Mouse (Mus musculus) thymus, adult 2 months (tissue): ENCODE measurements around the gene Kcnq1. TPM values are rescaled to one million over a fixed set of nuclear protein-coding genes. Genes with fewer than 3 reads are reported as not detected.

Source experiments
- DNase-seq: peaks from one replicate; pipeline ENCODE4 v3.0.0; 2021
- H3K27ac ChIP-seq: fragments of 200-500 bp; 2 replicates; pipeline ENCODE4 v1.5.1; 2012; ENCODE audit warnings: low read length, control low read depth; ENCODE audit not compliant: control insufficient read depth, insufficient read depth
- H3K27me3 ChIP-seq: fragments of 200-500 bp; 2 replicates; pipeline ENCODE4 v1.6.1; 2012; ENCODE audit warnings: mild to moderate bottlenecking, low read length, moderate library complexity, mixed read lengths; ENCODE audit not compliant: control insufficient read depth, insufficient read depth
- H3K36me3 ChIP-seq: fragments of 200-500 bp; 2 replicates; pipeline ENCODE4 v1.6.1; 2012; ENCODE audit warnings: mild to moderate bottlenecking, low read length, moderate library complexity; ENCODE audit not compliant: control insufficient read depth, insufficient read depth
- H3K4me1 ChIP-seq: fragments of 200-500 bp; replicated peaks from 2 replicates; pipeline ENCODE4 v1.6.1; 2012; ENCODE audit warnings: low read length; ENCODE audit not compliant: control insufficient read depth, insufficient read depth
- H3K4me3 ChIP-seq: fragments of 200-500 bp; 2 replicates; pipeline ENCODE4 v1.5.1; 2012; ENCODE audit warnings: mild to moderate bottlenecking, low read length, control low read depth, moderate library complexity; ENCODE audit not compliant: control insufficient read depth, insufficient read depth
- CTCF ChIP-seq: fragments of 200-500 bp; IDR thresholded peaks from 2 replicates; pipeline ENCODE4 v1.5.1; 2012; ENCODE audit warnings: mild to moderate bottlenecking, control low read depth, low read length, moderate library complexity, borderline replicate concordance; ENCODE audit not compliant: control insufficient read depth, poor library complexity, insufficient read depth; ENCODE audit errors: extremely low read depth
- POLR2A ChIP-seq: fragments of 200-500 bp; IDR thresholded peaks from 2 replicates; pipeline ENCODE4 v1.6.1; 2012; ENCODE audit warnings: mild to moderate bottlenecking, low read length, control low read depth, moderate library complexity; ENCODE audit not compliant: control insufficient read depth, poor library complexity, insufficient read depth; ENCODE audit errors: extremely low read depth
- WGBS: fragments of 180-500 bp; shearing (Covaris S2); methylation state at CpG from one replicate; pipeline ENCODE4 v1.1.7; 2018; 5-methylcytosine and 5-hydroxymethylcytosine counted together
- polyA plus RNA-seq: library from polyadenylated mRNA; depleted of rRNA; stranded (reverse); fragments of >200 nt; gene quantifications from 2 replicates; pipeline ENCODE4 v1.2.3, GENCODE M21; 2012

Kcnq1 gene
- polyA plus RNA-seq, 1 experiment: 4.6 TPM

DNA sequence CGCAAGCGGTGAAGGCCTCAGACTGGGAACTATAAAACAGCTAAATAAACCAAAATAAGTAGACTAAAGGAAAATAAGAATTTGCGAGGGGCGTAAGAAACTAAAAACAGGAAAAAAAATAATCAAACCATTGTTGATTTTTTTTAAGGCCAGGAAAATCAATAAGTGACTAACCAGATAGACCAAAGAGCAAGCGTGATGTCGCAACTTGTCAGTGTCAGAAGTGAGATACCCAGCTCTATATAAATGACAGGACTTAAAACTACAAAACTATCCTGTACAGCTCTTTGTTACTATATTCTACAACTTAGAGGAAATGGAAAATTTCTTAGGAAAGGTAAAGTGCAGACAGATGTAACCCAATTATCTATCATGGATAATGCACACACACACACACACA is 97.7 kb downstream of the Kcnq1 start:
- no peak overlapping the region for H3K27ac ChIP-seq
- no peak for TF ChIP-seq CTCF
- TF ChIP-seq POLR2A: no peak
- 98% methylated on average over 6 of the region's 6 CpGs for WGBS

GRCm38 (mm10) chr7:143207044-143207443 is 100.9 kb downstream of the Kcnq1 start:
- DNase-seq: no peak
- H3K4me1 ChIP-seq: no peaks in the 10 kb centered on the region
- H3K27ac ChIP-seq: no peak overlapping the region
- no peaks in the 10 kb centered on the region for H3K27me3 ChIP-seq
- no peaks in the 10 kb centered on the region for H3K36me3 ChIP-seq
- no peak for TF ChIP-seq POLR2A
- no peak for TF ChIP-seq CTCF
- 47% methylated on average over 4 of the region's 4 CpGs for WGBS
- H3K4me3 ChIP-seq: no peak overlapping the region

More for the DNA sequence above, 97.7 kb downstream of the Kcnq1 start:
- no peak overlapping the region for H3K4me3 ChIP-seq
- H3K27me3 ChIP-seq: no peaks in the 10 kb centered on the region
- DNase-seq: no peak
- no peaks in the 10 kb centered on the region for H3K36me3 ChIP-seq
- no peaks in the 10 kb centered on the region for H3K4me1 ChIP-seq

DNA sequence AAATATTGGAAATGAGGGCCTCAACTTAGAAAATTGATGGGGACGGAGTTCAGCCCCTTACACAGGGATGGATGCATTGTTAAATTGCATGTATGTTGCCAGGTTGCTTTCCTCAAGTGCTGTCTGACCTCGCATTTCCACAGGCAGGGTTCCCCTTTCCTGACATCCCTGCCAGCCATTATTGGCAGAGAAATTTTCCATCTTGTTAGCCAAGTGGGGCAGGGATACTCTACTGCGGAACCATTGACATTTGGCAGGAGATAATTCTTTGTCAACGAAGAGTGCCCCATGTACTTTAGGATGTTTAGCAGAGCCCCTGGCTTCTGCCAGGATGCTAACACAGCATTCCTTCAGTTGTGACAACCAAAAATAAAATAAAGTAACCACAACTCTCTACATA is 104.6 kb downstream of the Kcnq1 start:
- H3K36me3 ChIP-seq: no peaks in the 10 kb centered on the region
- no peaks in the 10 kb centered on the region for H3K4me1 ChIP-seq
- no peaks in the 10 kb centered on the region for H3K27me3 ChIP-seq
- TF ChIP-seq CTCF (no peak), POLR2A (no peak)
- no peak for DNase-seq
- no peak overlapping the region for H3K27ac ChIP-seq
- no peak overlapping the region for H3K4me3 ChIP-seq
- WGBS: 85% methylated on average over 4 of the region's 4 CpGs

DNA sequence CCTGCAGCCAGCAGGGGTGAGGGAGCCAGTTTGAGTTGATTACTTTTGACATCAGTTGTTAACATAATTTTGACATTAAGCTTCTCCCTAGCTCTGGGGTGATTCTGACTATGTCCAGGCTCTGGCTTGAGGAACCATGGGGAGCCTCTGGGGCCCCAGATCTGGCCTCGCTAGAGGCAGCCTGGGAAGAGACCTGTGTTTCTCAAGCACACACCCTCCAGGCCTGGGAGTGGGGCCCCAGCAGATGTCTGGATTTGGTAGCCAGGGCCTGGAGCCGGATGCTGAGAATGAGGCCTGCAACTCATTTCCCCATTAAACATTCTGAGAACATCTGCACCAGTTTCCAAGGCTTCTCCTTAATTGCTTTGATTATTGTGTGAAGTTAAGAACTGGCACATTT is 145.0 kb downstream of the Kcnq1 start:
- TF ChIP-seq POLR2A (no peak), CTCF (no peak)
- 94% methylated on average over 2 of the region's 2 CpGs for WGBS
- no peaks in the 10 kb centered on the region for H3K36me3 ChIP-seq
- H3K4me1 ChIP-seq: no peaks in the 10 kb centered on the region
- H3K27me3 ChIP-seq: no peaks in the 10 kb centered on the region
- H3K4me3 ChIP-seq: no peak overlapping the region
- DNase-seq: no peak
- H3K27ac ChIP-seq: no peak overlapping the region

GRCm38 (mm10) chr7:143253126-143253871 is 147.1 kb downstream of the Kcnq1 start:
- no peak for TF ChIP-seq POLR2A
- no peak for TF ChIP-seq CTCF
- WGBS: 94% methylated on average over 6 of the region's 6 CpGs
- H3K36me3 ChIP-seq: no peaks in the 10 kb centered on the region
- no peaks in the 10 kb centered on the region for H3K27me3 ChIP-seq
- DNase-seq: no peak
- no peaks in the 10 kb centered on the region for H3K4me1 ChIP-seq
- H3K4me3 ChIP-seq: no peak overlapping the region
- H3K27ac ChIP-seq: no peak overlapping the region

DNA sequence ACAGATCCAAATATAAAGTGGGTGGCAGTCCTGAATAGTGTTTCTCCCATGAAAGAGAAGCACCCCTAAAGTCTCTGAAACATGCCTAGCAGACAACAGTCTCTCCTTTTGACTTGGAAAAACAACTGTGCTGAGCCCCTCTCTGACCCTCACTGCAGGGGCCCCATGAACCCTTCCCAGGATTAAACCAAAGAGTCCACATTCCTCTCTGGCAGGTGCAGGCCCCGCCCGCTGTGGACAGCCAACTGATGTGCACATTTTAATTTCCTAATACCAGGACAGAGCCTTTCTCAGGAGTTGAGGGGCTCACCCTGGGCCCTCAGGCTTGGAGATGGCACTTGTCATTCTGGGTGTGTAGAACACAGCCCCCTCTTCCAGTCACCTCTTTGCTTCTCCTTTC is 148.7 kb downstream of the Kcnq1 start:
- H3K36me3 ChIP-seq: no peaks in the 10 kb centered on the region
- WGBS: 98% methylated on average over 2 of the region's 2 CpGs

DNA sequence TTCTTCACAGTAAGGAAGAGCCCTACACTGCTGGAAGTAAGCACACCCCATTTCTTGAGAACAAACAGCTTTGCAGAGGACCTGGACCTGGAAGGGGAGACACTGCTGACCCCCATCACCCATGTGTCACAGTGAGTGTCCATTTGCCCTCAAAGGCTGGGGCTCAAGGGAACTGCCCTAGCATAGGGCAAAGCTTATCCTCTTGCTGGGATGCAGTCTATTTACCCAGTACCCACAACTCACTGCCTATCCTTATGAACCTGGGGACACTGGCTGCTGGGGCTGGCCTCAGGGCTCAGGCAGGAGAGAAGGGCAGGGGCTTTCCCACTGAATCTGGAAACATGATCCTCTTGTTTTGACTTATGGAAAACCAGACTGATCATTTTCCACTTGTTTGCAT is 155.1 kb downstream of the Kcnq1 start:
- no peak overlapping the region for H3K27ac ChIP-seq
- no peak overlapping the region for H3K4me3 ChIP-seq
- TF ChIP-seq CTCF: no peak
- TF ChIP-seq POLR2A: no peak
- H3K27me3 ChIP-seq: no peaks in the 10 kb centered on the region
- DNase-seq: no peak
- no peaks in the 10 kb centered on the region for H3K36me3 ChIP-seq
- no peaks in the 10 kb centered on the region; the same call in 1 of the 2 replicates for H3K4me1 ChIP-seq

More for the DNA sequence above, 148.7 kb downstream of the Kcnq1 start:
- Histone ChIP-seq H3K4me1 (no peaks in the 10 kb centered on the region), H3K27ac (no peak overlapping the region), H3K27me3 (no peaks in the 10 kb centered on the region), H3K4me3 (no peak overlapping the region)
- no peak for DNase-seq
- TF ChIP-seq CTCF: no peak
- TF ChIP-seq POLR2A: no peak
